Mouse (Mus musculus): ENCODE measurements around the gene Ascl4.

GRCm38 (mm10) chr10:85948483-85949196 is 21.2 kb downstream of the Ascl4 start:
- TF ChIP-seq CTCF (IDR thresholded peaks at IDR 0.05; ENCODE audit: low read depth, low read length) (no peak), GATA1 (IDR thresholded peaks at IDR 0.05; ENCODE audit: borderline replicate concordance, low read length) (no peak), POLR2AphosphoS5 (IDR thresholded peaks at IDR 0.05; ENCODE audit: insufficient replicate concordance, low read depth, low read length) (no peak), TAL1 (conservative IDR thresholded peaks at IDR 0.05; ENCODE audit: low read depth, low read length) (no peak), GATA2 (IDR thresholded peaks at IDR 0.05; ENCODE audit: borderline replicate concordance, low read depth, low read length) (no peak)

All from G1E (cell line).